ENCODE assay signal across 24 mouse cellular contexts in genomic region chr1:39729919-39730318, GRCm38 (mm10). TPM values are rescaled to one million over a fixed set of nuclear protein-coding genes. Genes with fewer than 3 reads are reported as not detected.
A peak's percentile ranks its signal among the peaks of the same experiment; 100 is the strongest.
DNase-seq lines count a peak whose midpoint lies in the region; ATAC-seq lines count a peak whose summit lies in the region.
"Had no signal": no experiment of that assay in that cellular context is flagged by ENCODE, and none has a peak within 500 bp of the region (broad histone marks: within the 10 kb centered on the region; RNA-seq: fewer than 3 reads in every experiment).

No protein-coding gene starts in this region.

- no peak overlapping the region for H3K9ac ChIP-seq in hindbrain, embryonic 11.5 days (ENCODE audit: low read depth, low read length)
- H3K9ac ChIP-seq: embryonic facial prominence, embryonic 12.5 days; forebrain, embryonic 12.5 days had no signal

- H3K27ac ChIP-seq in hindbrain, embryonic 11.5 days (ENCODE audit: low read depth, low read length) = no peak overlapping the region
- H3K27ac ChIP-seq: embryonic facial prominence, embryonic 10.5 days; embryonic facial prominence, embryonic 12.5 days; forebrain, embryonic 10.5 days had no signal

- H3K27me3 ChIP-seq in hindbrain, embryonic 11.5 days (ENCODE audit: control insufficient read depth, insufficient read depth, low read length) = no peaks in the 10 kb centered on the region
- H3K27me3 ChIP-seq: embryonic facial prominence, embryonic 12.5 days had no signal

- H3K4me1 ChIP-seq in hindbrain, embryonic 11.5 days (replicated peaks; ENCODE audit: control insufficient read depth, insufficient read depth, low read length) = no peaks in the 10 kb centered on the region

- H3K9me3 ChIP-seq in hindbrain, embryonic 11.5 days (ENCODE audit: control insufficient read depth, low read length) = no peaks in the 10 kb centered on the region
- H3K9me3 ChIP-seq: embryonic facial prominence, embryonic 12.5 days; forebrain, embryonic 12.5 days had no signal

- no peaks in the 10 kb centered on the region for H3K36me3 ChIP-seq in hindbrain, embryonic 11.5 days (ENCODE audit: control insufficient read depth, insufficient read depth, low read length)
- H3K36me3 ChIP-seq: embryonic facial prominence, embryonic 10.5 days; embryonic facial prominence, embryonic 12.5 days; forebrain, embryonic 10.5 days; forebrain, embryonic 12.5 days had no signal

- no peak overlapping the region for H3K4me2 ChIP-seq in hindbrain, embryonic 11.5 days (replicated peaks; ENCODE audit: low read depth, low read length)
- H3K4me2 ChIP-seq: embryonic facial prominence, embryonic 12.5 days; forebrain, embryonic 12.5 days had no signal

- peak; percentile 56; the same call in 1 of the 2 replicates for ATAC-seq in megakaryocyte progenitor cell, adult 5-6 weeks (replicated peaks; ENCODE audit: poor library complexity)
- ATAC-seq in hindbrain, embryonic 11.5 days (ENCODE audit: low FRiP score) = no peak
- ATAC-seq: forebrain, embryonic 14.5 days; forebrain, embryonic 16.5 days had no signal

- H3K4me3 ChIP-seq in hindbrain, embryonic 11.5 days (ENCODE audit: low read depth, low read length) = no peak overlapping the region
- H3K4me3 ChIP-seq: embryonic facial prominence, embryonic 10.5 days; embryonic facial prominence, embryonic 12.5 days; forebrain, embryonic 10.5 days; forebrain, embryonic 12.5 days had no signal

- 83% methylated on average over 6 of the region's 6 CpGs for WGBS in hindbrain, embryonic 11.5 days

- DNase-seq in adrenal gland, adult (ENCODE audit: inconsistent age in 2 of 2, low spot score in 1 of 2) = peak; percentile 3 to 13
- no peak for DNase-seq in adrenal gland, postnatal 4 days (ENCODE audit: low spot score in 2 of 2)
- DNase-seq in 416B (ENCODE audit: low read depth) = peak; percentile 40
- DNase-seq in gonadal fat pad, adult 2 months (ENCODE audit: low read depth) = peak; percentile 85
- DNase-seq in layer of hippocampus, adult 9-11 months = no peak
- DNase-seq in hindbrain, embryonic 11.5 days (ENCODE audit: low spot score) = no peak
- DNase-seq: adrenal gland, adult 8-10 months; adrenal gland, postnatal 14 days; adrenal gland, postnatal 36 days; cerebellum, adult 11 months; cerebellum, adult 18-20 months; cerebellum, adult 8-10 months; cerebellum, adult 9-11 months; cerebellum, postnatal 14 days had no signal

RNA-seq across cellular contexts. Expression of gene Rfx8, which starts 9.1 kb away (rescaled TPM):
- total RNA-seq in adrenal gland, postnatal 4 days (2021) = under 1 TPM; 0.39 to 0.93 TPM
- 0.23 and 0.44 TPM in 2 replicates for polyA plus RNA-seq in gonadal fat pad, adult 2 months (2012; rRNA removed)
- 0.10 and 0.59 TPM in 2 replicates for total RNA-seq in megakaryocyte progenitor cell, adult 5-6 weeks (2015)
- 0.34 and 0.62 TPM in 2 replicates for total RNA-seq in megakaryocyte progenitor cell, adult 5-6 weeks (2017)
- polyA plus RNA-seq in hindbrain, embryonic 11.5 days (2014; fragmentation: Nextera tagmentation; extraction: Ambion mirVana) = 0.31 and 0.42 TPM in 2 replicates
- total RNA-seq: adrenal gland, adult 18-20 months; ES-E14; MEL had no signal
- polyA plus RNA-seq: forebrain, embryonic 12.5 days had no signal

Comparison
In these comparisons a context has a peak if more than half of its experiments do, and no peak if none do; other contexts are left out.
1. DNase-seq: peak in adrenal gland, adult (2 of 2), 416B (single experiment) and gonadal fat pad, adult 2 months (single experiment); none in adrenal gland, postnatal 4 days (0 of 2), layer of hippocampus, adult 9-11 months (single experiment) and hindbrain, embryonic 11.5 days (single experiment).